Mouse (Mus musculus): ENCODE measurements around the gene Kxd1. TPM values are rescaled to one million over a fixed set of nuclear protein-coding genes. Genes with fewer than 3 reads are reported as not detected.

The Kxd1 gene
- polyA plus RNA-seq (2012; ENCODE audit: insufficient read depth, low replicate concordance), result 33.5 and 40.2 TPM in 2 replicates

GRCm38 (mm10) chr8:70527512-70528181 lies at the start of gene Kxd1, which contains the start of gene Fkbp8:
TSS of gene Kxd1 (minus strand) at chr8:70527956.
TSS of gene Fkbp8 (plus strand) at chr8:70527724.
- Histone ChIP-seq H3K36me3 (replicated peaks; ENCODE audit: low read length) (peaks cover 34% of the 10 kb centered on the region), H3K4me1 (peaks cover 64% of the 10 kb centered on the region)
- TF ChIP-seq FLI1 (IDR thresholded peaks at IDR 0.05; ENCODE audit: low read length) (no peak), GATA1 (IDR thresholded peaks at IDR 0.05; ENCODE audit: borderline replicate concordance, low read length) (no peak)

DNA sequence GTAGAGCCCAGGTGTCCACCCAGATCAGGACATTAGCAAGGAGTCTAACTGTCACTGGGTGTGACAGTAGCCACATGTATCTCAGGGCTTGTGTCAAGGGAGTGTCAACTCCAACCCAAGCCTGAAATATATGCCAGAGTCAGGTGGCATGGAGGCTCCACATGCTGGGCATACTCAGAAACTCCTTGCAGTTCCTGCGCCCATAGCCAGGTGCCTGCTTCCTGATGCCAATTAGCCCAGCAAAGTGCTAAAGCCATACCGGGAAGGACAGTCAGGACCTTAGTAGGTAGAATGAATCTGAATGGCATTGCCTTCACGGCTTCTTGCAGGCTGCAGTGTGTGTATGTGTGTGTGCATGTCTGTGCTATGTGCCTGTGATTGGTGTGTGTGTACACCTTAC lies 49.5 kb upstream of the Kxd1 start:
- TF ChIP-seq FLI1 (IDR thresholded peaks at IDR 0.05; ENCODE audit: low read length), result no peak
- TF ChIP-seq GATA1 (IDR thresholded peaks at IDR 0.05; ENCODE audit: borderline replicate concordance, low read length), result no peak
- peaks cover 91% of the 10 kb centered on the region for H3K36me3 ChIP-seq (replicated peaks; ENCODE audit: low read length)

More at GRCm38 (mm10) chr8:70527512-70528181, at the start of gene Kxd1, which contains the start of gene Fkbp8:
- H3K4me3 ChIP-seq (replicated peaks), result peak within 1 kb of the TSS; percentile 96
- H3K9me3 ChIP-seq, result no peaks in the 10 kb centered on the region
- H3K27me3 ChIP-seq (replicated peaks), result no peaks in the 10 kb centered on the region

GRCm38 (mm10) chr8:70574915-70575314 lies 47.2 kb upstream of the Kxd1 start:
- Histone ChIP-seq H3K4me3 (replicated peaks) (no peak overlapping the region), H3K36me3 (replicated peaks; ENCODE audit: low read length) (peaks cover 91% of the 10 kb centered on the region), H3K9me3 (no peaks in the 10 kb centered on the region), H3K4me1 (peaks cover 85% of the 10 kb centered on the region), H3K27me3 (replicated peaks) (no peaks in the 10 kb centered on the region)
- TF ChIP-seq FLI1 (IDR thresholded peaks at IDR 0.05; ENCODE audit: low read length) (no peak), GATA1 (IDR thresholded peaks at IDR 0.05; ENCODE audit: borderline replicate concordance, low read length) (no peak)

More for the DNA sequence above, 49.5 kb upstream of the Kxd1 start:
- Histone ChIP-seq H3K4me1 (peaks cover 75% of the 10 kb centered on the region), H3K9me3 (no peaks in the 10 kb centered on the region), H3K4me3 (replicated peaks) (no peak overlapping the region), H3K27me3 (replicated peaks) (no peaks in the 10 kb centered on the region)

- H3K36me3 ChIP-seq (replicated peaks; ENCODE audit: low read length), result peaks cover 95% of the 10 kb centered on the region
- H3K4me3 ChIP-seq (replicated peaks), result peak overlapping the region; percentile 16
- H3K4me1 ChIP-seq, result peaks cover 91% of the 10 kb centered on the region
- H3K27me3 ChIP-seq (replicated peaks), result no peaks in the 10 kb centered on the region
- TF ChIP-seq GATA1 (IDR thresholded peaks at IDR 0.05; ENCODE audit: borderline replicate concordance, low read length), result no peak
- no peak for TF ChIP-seq FLI1 (IDR thresholded peaks at IDR 0.05; ENCODE audit: low read length)
- no peaks in the 10 kb centered on the region for H3K9me3 ChIP-seq
Observed at GRCm38 (mm10) chr8:70574302-70574701, 46.5 kb upstream of the Kxd1 start.

- Histone ChIP-seq H3K36me3 (replicated peaks; ENCODE audit: low read length) (peaks cover 87% of the 10 kb centered on the region), H3K4me1 (peaks cover 85% of the 10 kb centered on the region), H3K4me3 (replicated peaks) (peak overlapping the region; percentile 78), H3K9me3 (no peaks in the 10 kb centered on the region), H3K27me3 (replicated peaks) (no peaks in the 10 kb centered on the region)
- no peak for TF ChIP-seq FLI1 (IDR thresholded peaks at IDR 0.05; ENCODE audit: low read length)
- TF ChIP-seq GATA1 (IDR thresholded peaks at IDR 0.05; ENCODE audit: borderline replicate concordance, low read length), result no peak
Observed at GRCm38 (mm10) chr8:70570990-70571389, 43.2 kb upstream of the Kxd1 start.

DNA sequence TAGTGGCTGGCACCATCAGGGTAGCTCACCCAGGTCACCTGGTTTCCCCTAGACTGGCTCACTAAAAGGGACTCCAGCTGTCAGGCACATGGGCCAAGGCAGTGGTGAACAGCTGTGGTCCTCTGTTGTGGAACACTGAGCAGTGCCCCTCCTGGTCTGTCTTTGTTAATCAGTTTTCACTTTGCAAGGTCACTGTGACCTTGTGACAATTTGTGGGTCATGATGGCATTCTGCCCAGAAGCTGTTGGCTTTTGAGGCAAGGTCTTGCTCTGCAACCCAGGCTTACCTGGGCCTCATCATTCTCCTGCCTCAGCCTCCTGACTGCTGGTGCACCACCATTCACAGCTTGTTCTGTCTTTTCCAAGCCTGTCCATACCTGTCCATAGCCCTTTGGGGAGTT lies 42.6 kb upstream of the Kxd1 start:
- Histone ChIP-seq H3K9me3 (no peaks in the 10 kb centered on the region), H3K36me3 (replicated peaks; ENCODE audit: low read length) (peaks cover 91% of the 10 kb centered on the region), H3K4me3 (replicated peaks) (peak overlapping the region; percentile 60), H3K27me3 (replicated peaks) (no peaks in the 10 kb centered on the region), H3K4me1 (peaks cover 89% of the 10 kb centered on the region)
- TF ChIP-seq GATA1 (IDR thresholded peaks at IDR 0.05; ENCODE audit: borderline replicate concordance, low read length) (no peak), FLI1 (IDR thresholded peaks at IDR 0.05; ENCODE audit: low read length) (no peak)

DNA sequence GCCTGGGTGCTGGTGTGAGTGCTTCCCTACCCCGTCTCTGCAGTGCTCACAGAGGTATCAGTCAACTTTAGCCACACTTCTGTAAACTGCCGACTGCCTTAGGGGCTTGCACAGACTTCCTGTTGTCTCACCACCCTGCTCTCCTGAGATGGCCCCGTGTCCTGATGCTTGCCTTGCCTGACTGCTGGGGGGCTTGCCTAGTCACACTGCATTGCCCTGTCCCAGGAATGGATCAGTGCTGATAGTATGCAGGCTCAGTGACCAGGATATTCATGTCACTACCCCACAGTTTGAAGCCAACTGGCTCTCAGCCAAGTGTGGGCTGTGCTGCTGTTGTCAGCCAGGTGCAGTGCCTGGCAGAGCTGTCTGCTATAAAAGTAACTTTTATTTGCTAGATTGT lies 37.8 kb upstream of the Kxd1 start:
- H3K4me1 ChIP-seq, result peaks cover 89% of the 10 kb centered on the region
- no peaks in the 10 kb centered on the region for H3K27me3 ChIP-seq (replicated peaks)
- H3K9me3 ChIP-seq, result no peaks in the 10 kb centered on the region
- peak overlapping the region; percentile 81 for H3K4me3 ChIP-seq (replicated peaks)
- TF ChIP-seq GATA1 (IDR thresholded peaks at IDR 0.05; ENCODE audit: borderline replicate concordance, low read length) (no peak), FLI1 (IDR thresholded peaks at IDR 0.05; ENCODE audit: low read length) (no peak)
- H3K36me3 ChIP-seq (replicated peaks; ENCODE audit: low read length), result peaks cover 82% of the 10 kb centered on the region

GRCm38 (mm10) chr8:70564696-70565235 lies 37.0 kb upstream of the Kxd1 start:
- peaks cover 82% of the 10 kb centered on the region for H3K36me3 ChIP-seq (replicated peaks; ENCODE audit: low read length)
- no peaks in the 10 kb centered on the region for H3K27me3 ChIP-seq (replicated peaks)
- TF ChIP-seq FLI1 (IDR thresholded peaks at IDR 0.05; ENCODE audit: low read length) (no peak), GATA1 (IDR thresholded peaks at IDR 0.05; ENCODE audit: borderline replicate concordance, low read length) (no peak)
- peaks cover 89% of the 10 kb centered on the region for H3K4me1 ChIP-seq
- H3K9me3 ChIP-seq, result no peaks in the 10 kb centered on the region
- H3K4me3 ChIP-seq (replicated peaks), result peak overlapping the region; percentile 81

GRCm38 (mm10) chr8:70563763-70564387 lies 36.1 kb upstream of the Kxd1 start:
- no peak for TF ChIP-seq FLI1 (IDR thresholded peaks at IDR 0.05; ENCODE audit: low read length)
- TF ChIP-seq GATA1 (IDR thresholded peaks at IDR 0.05; ENCODE audit: borderline replicate concordance, low read length), result no peak
- Histone ChIP-seq H3K9me3 (no peaks in the 10 kb centered on the region), H3K36me3 (replicated peaks; ENCODE audit: low read length) (peaks cover 82% of the 10 kb centered on the region), H3K4me3 (replicated peaks) (peak overlapping the region; percentile 7), H3K4me1 (peaks cover 89% of the 10 kb centered on the region), H3K27me3 (replicated peaks) (no peaks in the 10 kb centered on the region)

DNA sequence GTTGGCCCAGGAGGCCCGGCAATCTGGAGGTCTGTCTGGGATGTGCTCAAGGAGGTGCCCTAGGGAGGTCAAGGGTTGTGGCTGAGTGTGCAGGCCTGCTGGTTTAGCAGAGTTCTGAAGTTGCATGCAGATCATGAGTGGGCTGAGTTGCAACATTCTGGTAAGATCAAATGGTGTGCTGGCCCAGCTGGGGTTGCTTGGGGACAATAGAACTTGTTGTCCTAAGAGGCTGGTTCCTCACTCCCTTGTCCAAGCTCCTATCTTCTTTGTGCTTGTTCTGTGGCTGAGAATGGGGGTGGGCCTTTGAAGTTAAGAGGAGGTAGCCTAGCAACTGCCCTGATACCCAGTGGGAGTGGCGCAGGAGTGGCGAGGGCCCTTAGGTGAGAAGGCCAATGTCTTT lies 35.0 kb upstream of the Kxd1 start:
- peaks cover 79% of the 10 kb centered on the region for H3K36me3 ChIP-seq (replicated peaks; ENCODE audit: low read length)
- no peaks in the 10 kb centered on the region for H3K9me3 ChIP-seq
- H3K4me1 ChIP-seq, result peaks cover 93% of the 10 kb centered on the region
- H3K27me3 ChIP-seq (replicated peaks), result no peaks in the 10 kb centered on the region
- peak overlapping the region; percentile 53 for H3K4me3 ChIP-seq (replicated peaks)
- no peak for TF ChIP-seq GATA1 (IDR thresholded peaks at IDR 0.05; ENCODE audit: borderline replicate concordance, low read length)
- TF ChIP-seq FLI1 (IDR thresholded peaks at IDR 0.05; ENCODE audit: low read length), result no peak

Data from megakaryocyte, embryonic 14.5 days (primary cell).